Mouse (Mus musculus) urinary bladder, postnatal 25 days (tissue): ENCODE results near the gene Rpl36a-ps1.

Experiments used
- DNase-seq: peaks from one replicate; pipeline ENCODE4 v3.0.0; 2022; ENCODE audit warnings: low spot score

The Rpl36a-ps1 gene

GRCm38 (mm10) chr14:98951626-98952290 lies 42.4 kb downstream of the Rpl36a-ps1 start:
- no peak for DNase-seq
